Mouse (Mus musculus) forebrain, embryonic 15.5 days (tissue): Measurements from ENCODE around the gene Olfr828. TPM values are rescaled to one million over a fixed set of nuclear protein-coding genes. Genes with fewer than 3 reads are reported as not detected.
A peak's percentile ranks its signal among the peaks of the same experiment; 100 is the strongest.

ENCODE experiments used
- ATAC-seq: fragments of 200-750 bp; cut with Nextera tagmentation; replicated peaks from 2 replicates; pipeline ENCODE4 v1.8.0; 2017; ENCODE audit warnings: mild to moderate bottlenecking, moderate TSS enrichment, moderate library complexity
- H3K27ac ChIP-seq: fragments of 300-500 bp; sonication (generic); replicated peaks from 2 replicates; pipeline ENCODE4 v1.5.1; 2015; ENCODE audit warnings: mild to moderate bottlenecking, inconsistent platforms
- H3K27me3 ChIP-seq: fragments of 300-500 bp; sonication (generic); 2 replicates; pipeline ENCODE4 v1.6.1; 2015; ENCODE audit warnings: inconsistent platforms
- H3K36me3 ChIP-seq: fragments of 300-500 bp; sonication (generic); 2 replicates; pipeline ENCODE4 v1.6.1; 2015; ENCODE audit warnings: mild to moderate bottlenecking, inconsistent platforms
- H3K4me1 ChIP-seq: fragments of 300-500 bp; sonication (generic); 2 replicates; pipeline ENCODE4 v1.6.1; 2015; ENCODE audit warnings: inconsistent platforms
- H3K4me2 ChIP-seq: fragments of 300-500 bp; sonication (generic); replicated peaks from 2 replicates; pipeline ENCODE4 v1.6.1; 2015; ENCODE audit warnings: mild to moderate bottlenecking, inconsistent platforms
- H3K4me3 ChIP-seq: fragments of 300-500 bp; sonication (generic); 2 replicates; pipeline ENCODE4 v1.5.1; 2015; ENCODE audit warnings: mild to moderate bottlenecking, inconsistent platforms
- H3K9ac ChIP-seq: fragments of 300-500 bp; sonication (generic); replicated peaks from 2 replicates; pipeline ENCODE4 v1.6.1; 2015; ENCODE audit warnings: mild to moderate bottlenecking, inconsistent platforms
- H3K9me3 ChIP-seq: fragments of 300-500 bp; sonication (generic); 2 replicates; pipeline ENCODE4 v1.6.1; 2016; ENCODE audit warnings: inconsistent platforms
- WGBS: fragments of 180-500 bp; shearing (Covaris S2); methylation state at CpG from one replicate; pipeline ENCODE4 v1.1.7; 2015; ENCODE audit warnings: mixed read lengths; 5-methylcytosine and 5-hydroxymethylcytosine counted together
- polyA plus RNA-seq: library from polyadenylated mRNA; unstranded; fragments of >200 nt; fragmentation: Nextera tagmentation; extraction: Ambion mirVana; gene quantifications from 2 replicates; pipeline ENCODE4 v1.2.1, GENCODE M21; 2015

The Olfr828 gene
- polyA plus RNA-seq = not detected in 2 replicates

DNA sequence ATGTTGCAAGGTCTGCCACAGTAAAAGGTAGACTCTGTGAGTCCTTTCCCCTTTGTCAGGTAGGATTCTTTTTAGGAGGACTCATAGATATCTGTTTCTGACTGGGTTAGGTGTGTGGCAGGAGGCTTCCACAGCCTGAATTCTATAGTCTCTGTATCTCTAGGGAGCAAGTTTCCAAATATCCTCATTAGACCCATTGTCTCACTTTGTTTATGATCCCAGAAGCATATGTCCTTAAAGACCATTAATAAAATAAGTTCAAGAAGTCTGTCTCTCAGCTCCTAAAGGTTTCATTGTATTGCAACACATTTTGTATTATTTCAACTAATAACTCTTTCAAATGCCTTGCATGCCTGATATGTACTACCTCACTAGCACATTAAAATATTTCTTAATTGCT lies at the start of gene Olfr828:
Olfr828 (minus strand) TSS at position 101 of the 400 bp plus-strand sequence.
- H3K9ac ChIP-seq = no peak within 1 kb of the TSS
- H3K36me3 ChIP-seq = no peaks in the 10 kb centered on the region
- no peak within 1 kb of the TSS for H3K4me3 ChIP-seq

DNA sequence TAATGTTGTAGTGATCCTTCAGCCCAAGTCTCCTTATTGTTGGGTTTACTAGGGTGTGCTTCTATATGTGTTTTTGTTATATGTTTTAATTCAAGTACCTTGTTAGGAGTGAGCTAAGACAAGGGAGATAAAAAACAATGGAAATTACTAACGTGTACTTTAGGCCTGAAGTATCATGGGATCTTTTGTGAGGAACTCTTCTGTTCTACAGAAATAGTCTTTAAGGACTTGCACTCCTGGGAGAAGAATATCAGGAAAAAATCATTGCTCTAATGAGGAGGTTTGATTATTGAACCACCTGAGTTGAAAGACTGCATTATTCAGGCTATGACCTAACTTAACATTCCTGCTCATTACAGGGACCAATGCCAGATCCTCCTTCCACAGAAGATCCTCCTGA lies 35.3 kb upstream of the Olfr828 start, which contains the start of gene Olfr829:
Olfr829 (plus strand) TSS at position 301 of the 400 bp plus-strand sequence.
- Histone ChIP-seq H3K27me3 (no peaks in the 10 kb centered on the region), H3K27ac (no peak within 1 kb of the TSS), H3K9me3 (no peaks in the 10 kb centered on the region; the same call in none of the 2 replicates), H3K4me3 (no peak within 1 kb of the TSS), H3K36me3 (no peaks in the 10 kb centered on the region), H3K9ac (no peak within 1 kb of the TSS), H3K4me2 (no peak within 1 kb of the TSS), H3K4me1 (no peaks in the 10 kb centered on the region)
- WGBS = 65% methylated on average over 1 of the region's 1 CpGs
- ATAC-seq = no peak

More for the DNA sequence above, at the start of gene Olfr828:
- ATAC-seq = no peak
- H3K27ac ChIP-seq = no peak within 1 kb of the TSS
- H3K4me2 ChIP-seq = no peak within 1 kb of the TSS
- H3K4me1 ChIP-seq = no peaks in the 10 kb centered on the region
- no peaks in the 10 kb centered on the region for H3K27me3 ChIP-seq
- H3K9me3 ChIP-seq = no peaks in the 10 kb centered on the region

DNA sequence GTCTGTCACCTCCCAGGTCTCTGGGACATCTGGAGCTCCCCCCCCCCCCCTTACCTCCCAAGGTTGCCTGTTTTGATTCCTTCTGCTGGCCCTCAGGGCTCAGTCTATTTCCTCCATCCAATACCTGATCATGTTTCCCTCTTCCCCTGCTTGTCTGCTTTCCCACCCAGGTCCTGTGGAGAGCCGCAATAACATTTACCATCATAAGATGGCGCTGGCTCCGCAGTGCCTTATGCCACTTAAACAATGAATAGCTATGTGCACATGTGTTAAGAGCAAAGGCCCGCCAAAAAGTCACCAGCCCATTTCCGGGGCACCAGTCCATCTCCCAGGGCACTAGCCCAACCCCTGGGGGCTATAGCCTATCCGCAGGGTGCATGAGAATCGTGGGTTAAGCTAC lies 34.0 kb downstream of the Olfr828 start:
- Histone ChIP-seq H3K36me3 (no peaks in the 10 kb centered on the region), H3K4me1 (no peaks in the 10 kb centered on the region), H3K27me3 (no peaks in the 10 kb centered on the region), H3K27ac (no peak overlapping the region), H3K9ac (no peak overlapping the region), H3K9me3 (no peaks in the 10 kb centered on the region), H3K4me2 (no peak overlapping the region), H3K4me3 (no peak overlapping the region)
- 59% methylated on average over 7 of the region's 7 CpGs for WGBS
- ATAC-seq = no peak

DNA sequence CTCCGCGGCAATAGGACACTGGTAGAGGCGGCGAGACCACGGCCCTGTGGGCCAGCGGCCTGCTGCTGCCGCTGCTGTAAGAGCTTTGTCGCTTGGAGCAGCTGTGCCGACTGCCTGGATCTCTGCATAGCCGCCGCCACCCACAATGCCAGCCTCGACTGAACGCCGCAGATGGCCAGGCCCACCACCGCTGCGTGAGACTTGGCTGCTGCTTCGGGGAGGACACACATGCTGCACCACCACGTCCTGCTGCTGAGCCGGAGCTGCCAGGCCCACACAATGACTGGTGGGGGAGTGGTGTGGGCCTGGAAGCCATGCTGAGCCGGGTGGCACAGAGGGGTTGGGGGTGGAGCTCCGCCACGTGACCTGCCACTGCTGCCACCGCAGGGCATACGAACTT lies 39.9 kb downstream of the Olfr828 start:
- H3K36me3 ChIP-seq = no peaks in the 10 kb centered on the region
- H3K4me1 ChIP-seq = no peaks in the 10 kb centered on the region
- 72% methylated on average over 24 of the region's 24 CpGs for WGBS
- H3K4me2 ChIP-seq = no peak overlapping the region
- no peaks in the 10 kb centered on the region for H3K27me3 ChIP-seq
- no peaks in the 10 kb centered on the region for H3K9me3 ChIP-seq
- no peak overlapping the region for H3K9ac ChIP-seq
- peak; percentile 72 for ATAC-seq
- no peak overlapping the region for H3K27ac ChIP-seq
- no peak overlapping the region for H3K4me3 ChIP-seq

DNA sequence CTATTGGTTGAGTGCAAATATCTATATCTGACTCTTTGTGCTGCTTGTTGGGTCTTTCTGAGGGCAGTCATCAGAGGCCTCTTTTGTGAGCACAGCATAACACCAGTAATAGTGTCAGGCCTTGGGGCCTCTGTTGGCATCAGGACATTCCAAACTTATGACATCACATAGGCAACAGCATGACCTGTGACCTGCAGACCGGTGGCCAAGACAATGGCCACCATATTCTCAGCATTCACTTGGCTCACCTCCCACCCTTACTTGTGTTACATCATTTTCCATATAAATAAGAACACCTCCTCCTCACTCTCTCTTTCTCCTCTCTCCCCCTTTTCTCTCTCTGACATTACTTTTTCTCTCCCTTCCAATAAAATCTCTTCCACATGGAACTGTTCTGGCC lies 40.3 kb downstream of the Olfr828 start:
- H3K36me3 ChIP-seq = no peaks in the 10 kb centered on the region
- H3K9ac ChIP-seq = no peak overlapping the region
- no peaks in the 10 kb centered on the region for H3K27me3 ChIP-seq
- H3K27ac ChIP-seq = no peak overlapping the region
- WGBS = 65% methylated on average over 1 of the region's 1 CpGs
- no peaks in the 10 kb centered on the region for H3K4me1 ChIP-seq
- H3K9me3 ChIP-seq = no peaks in the 10 kb centered on the region
- H3K4me3 ChIP-seq = no peak overlapping the region
- ATAC-seq = no peak
- H3K4me2 ChIP-seq = no peak overlapping the region

Other genes with a start within 250 kb of the Olfr828 start
- not detected in 2 replicates for gene Muc16, start 145.0 kb downstream of the Olfr828 start, polyA plus RNA-seq
- gene Olfr24, start 55.5 kb downstream of the Olfr828 start, polyA plus RNA-seq = 0.05 TPM in 1 of 2 replicates, not detected in the other
- gene Olfr829, start 35.4 kb upstream of the Olfr828 start, polyA plus RNA-seq = not detected in 2 replicates
- not detected in 2 replicates for gene Olfr830, start 55.2 kb upstream of the Olfr828 start, polyA plus RNA-seq
- not detected in 2 replicates for gene Olfr832, start 117.6 kb upstream of the Olfr828 start, polyA plus RNA-seq
- not detected in 2 replicates for gene Olfr834, start 168.5 kb upstream of the Olfr828 start, polyA plus RNA-seq
- gene Olfr835, start 213.2 kb upstream of the Olfr828 start, polyA plus RNA-seq = not detected in 2 replicates